Mouse (Mus musculus): ENCODE results near the gene Slx4.
"Not testable (repeated sequence)": the region's sequence is repeated elsewhere in the genome, so short reads cannot be mapped to it uniquely, and the experiment has no call there.

Gene Slx4

DNA sequence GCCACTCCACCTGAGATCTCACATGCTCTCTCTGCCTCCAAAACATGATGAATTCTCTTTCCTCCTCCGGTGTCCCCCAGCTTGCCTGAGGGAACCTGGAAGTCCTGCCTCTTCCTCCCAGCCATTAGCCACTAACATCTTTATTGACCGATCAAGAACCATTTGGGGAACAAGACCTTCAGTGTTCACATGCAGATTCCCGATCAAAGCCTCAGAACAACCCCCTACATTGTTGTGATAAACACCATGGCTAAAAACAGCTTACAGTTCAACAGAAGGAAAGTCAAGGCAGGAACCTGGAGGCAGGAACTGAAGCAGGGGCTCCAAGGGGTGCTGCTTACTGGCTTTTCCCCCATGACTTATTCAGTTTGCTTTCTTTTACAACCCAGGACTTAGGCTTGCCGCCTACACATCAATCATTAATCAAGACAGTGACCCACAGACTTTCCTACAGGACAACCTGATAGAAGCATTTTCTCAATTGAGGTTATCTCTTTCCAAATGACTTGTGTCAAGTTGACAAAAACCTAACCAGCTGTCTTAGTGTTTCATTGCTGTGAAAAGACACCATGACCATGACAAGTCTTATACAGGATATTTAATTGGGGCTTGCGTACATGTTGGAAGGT is 10.6 kb upstream of the Slx4 start:
- no peak for DNase-seq (ENCODE audit: inconsistent age in 2 of 2, low spot score in 1 of 2)

DNA sequence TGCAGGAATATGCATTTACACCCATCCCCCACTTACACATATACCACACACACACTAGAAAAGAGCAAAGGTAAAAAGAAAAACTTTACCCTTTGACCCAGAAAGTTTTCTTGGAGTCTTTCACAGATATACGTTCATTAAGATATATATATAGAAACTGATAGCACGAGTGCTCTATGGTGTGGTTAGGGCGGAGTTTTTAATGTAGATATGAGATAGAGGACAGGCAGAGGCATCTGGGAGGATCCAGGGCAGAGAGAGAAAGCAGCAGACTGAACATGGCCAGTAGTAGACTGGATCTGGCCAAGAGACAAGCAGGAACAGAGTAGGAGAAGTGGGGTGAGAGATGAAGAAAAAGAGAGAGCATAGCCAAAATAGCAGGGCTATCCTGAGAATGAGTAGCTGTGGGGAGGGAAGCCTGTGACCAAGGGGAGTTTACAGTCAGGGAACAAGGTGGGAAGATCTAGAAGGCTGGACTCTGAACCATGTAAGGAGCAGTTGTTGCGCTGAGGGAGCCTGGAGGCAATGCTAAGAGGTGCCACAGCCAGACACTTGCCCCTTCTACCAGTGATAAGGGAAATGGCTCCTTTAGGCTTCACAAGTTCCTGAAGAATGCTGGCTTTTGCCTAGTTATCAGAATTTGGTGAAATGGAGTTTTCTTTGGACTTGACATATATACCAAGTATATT is 9.5 kb upstream of the Slx4 start:
- DNase-seq (ENCODE audit: inconsistent age in 2 of 2, low spot score in 1 of 2), result no peak

DNA sequence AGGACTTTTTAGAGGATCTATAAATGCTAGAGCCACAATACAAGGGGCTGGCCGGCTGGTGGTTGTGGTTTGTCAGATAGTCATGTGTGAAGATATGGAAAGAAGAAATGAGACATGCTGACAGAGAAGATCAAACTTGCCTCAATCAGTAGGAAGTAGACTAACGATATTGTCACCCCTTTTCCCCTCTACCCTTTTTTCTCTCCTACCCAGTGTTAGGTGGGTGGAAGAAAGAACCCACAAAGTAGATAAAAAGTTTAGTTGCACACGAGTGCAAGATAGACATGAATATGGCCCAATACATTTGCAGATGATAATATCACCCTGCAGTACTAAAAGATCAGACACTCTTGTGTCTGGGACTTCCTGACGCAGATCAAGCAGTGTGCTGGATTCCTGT is 15.2 kb downstream of the Slx4 start:
- no peak for DNase-seq (ENCODE audit: inconsistent age in 2 of 2, low spot score in 1 of 2)

DNA sequence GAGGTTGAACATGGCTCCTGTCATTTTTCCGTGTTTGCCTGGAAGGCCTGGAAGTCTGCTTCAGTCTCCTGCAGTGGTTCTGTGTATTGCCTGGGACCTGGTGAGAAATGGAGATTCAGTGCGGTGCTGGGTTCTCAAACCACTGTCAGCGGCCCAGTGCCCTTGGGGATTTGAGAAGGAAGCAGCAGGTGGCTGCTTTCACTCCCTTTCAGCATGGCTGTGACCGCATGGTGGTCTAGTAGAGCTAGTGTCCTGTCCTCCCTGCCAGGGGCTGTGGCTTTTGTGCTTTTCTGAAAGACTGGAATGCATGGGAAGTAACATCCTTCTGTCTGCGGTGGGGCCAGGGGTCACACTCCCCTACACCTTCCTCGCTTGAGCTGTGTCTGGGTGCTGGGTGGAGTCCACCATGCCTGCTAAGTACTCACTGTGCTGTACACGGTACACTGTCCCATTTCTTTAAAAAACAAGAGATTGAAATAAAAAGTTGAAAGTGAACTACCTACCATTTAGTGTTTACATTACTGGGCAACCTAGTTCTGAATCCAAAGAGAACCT is 20.3 kb downstream of the Slx4 start:
- no peak for DNase-seq (ENCODE audit: inconsistent age in 2 of 2, low spot score in 1 of 2)

DNA sequence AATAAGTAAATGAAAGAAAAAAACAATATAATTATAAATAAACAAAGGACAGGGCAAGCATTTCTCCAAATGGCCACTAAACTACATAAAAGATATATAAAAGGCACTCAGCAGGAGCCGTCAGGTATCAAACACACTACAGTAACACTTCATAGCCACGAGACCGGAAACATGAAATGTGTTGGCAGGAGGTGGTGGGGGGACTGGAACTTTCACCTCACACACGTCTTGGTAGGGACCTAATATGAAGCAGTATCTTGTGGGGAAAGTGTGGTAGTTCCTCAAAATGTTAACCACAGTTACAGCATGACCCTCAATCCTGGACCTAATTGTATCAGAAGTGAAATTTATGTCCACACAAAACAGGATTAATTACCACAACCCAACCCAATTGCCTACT is 21.4 kb downstream of the Slx4 start:
- no peak for DNase-seq (ENCODE audit: inconsistent age in 2 of 2, low spot score in 1 of 2)

DNA sequence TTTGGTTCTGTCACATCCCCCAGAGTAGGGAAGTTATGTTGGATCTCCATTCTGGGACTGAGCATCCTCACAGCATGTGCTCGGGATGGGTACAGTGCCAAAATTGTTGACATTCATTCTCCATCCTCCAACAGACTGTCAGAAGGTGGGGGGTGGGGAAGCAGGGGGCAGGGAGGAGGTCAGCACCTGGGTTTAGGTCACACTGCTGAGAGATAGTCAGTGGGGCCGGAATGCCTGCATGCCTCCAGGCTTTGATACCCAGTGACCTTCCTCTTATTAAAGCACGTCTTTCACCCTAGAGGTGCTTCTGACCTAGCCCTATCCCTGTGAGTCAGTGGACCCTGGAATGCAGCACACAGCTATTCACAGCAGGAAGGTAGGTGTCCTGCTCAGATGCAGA is 26.9 kb downstream of the Slx4 start:
- DNase-seq (ENCODE audit: inconsistent age in 2 of 2, low spot score in 1 of 2), result peak in 1 of 2 experiments; percentile 47

DNA sequence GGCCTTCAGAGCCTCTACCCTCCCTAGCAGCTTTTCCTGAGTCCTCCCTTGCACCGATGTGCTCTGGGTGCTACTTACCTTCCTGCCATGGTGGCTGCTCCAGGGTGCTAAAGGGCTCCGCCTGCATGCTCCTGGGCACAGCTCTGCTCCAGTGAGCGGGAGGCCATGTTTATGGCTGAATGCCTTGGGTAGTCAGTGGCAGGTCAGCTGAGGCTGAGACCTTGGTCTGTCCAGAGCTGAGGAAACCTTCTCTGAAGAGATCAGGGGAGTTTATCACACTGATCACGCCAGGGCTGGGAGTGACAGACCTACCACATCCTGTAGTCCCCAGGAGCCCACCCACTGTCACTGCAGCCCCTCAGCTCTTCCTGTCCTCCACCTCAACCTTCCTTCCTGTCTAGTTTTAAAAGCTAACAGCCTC is 27.3 kb downstream of the Slx4 start, which contains the start of gene Nlrc3:
TSS of gene Nlrc3 (minus strand) at position 382 of the 421 bp plus-strand sequence.
- DNase-seq (ENCODE audit: inconsistent age in 2 of 2, low spot score in 1 of 2), result peak in 1 of 2 experiments; percentile 61

DNA sequence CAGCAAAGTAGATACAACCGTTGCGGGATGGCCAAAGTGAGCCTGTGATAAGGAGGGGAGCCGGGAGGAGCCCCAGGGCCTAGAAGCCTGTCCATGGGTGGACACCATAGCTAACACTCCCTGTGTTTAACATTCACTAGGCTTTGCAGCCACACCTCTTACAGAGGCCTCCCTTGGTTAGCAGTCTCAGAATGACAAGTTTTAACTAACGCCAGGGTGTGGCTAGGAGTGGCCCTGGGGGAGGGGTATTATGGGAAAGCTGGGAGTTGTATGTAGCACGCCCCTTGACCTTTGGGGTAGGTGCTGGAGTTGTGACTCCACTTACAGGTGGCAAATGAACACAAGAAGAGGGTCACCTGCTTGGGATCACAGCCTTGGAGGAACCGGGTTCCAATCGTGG is 27.9 kb downstream of the Slx4 start:
- no peak for DNase-seq (ENCODE audit: inconsistent age in 2 of 2, low spot score in 1 of 2)

DNA sequence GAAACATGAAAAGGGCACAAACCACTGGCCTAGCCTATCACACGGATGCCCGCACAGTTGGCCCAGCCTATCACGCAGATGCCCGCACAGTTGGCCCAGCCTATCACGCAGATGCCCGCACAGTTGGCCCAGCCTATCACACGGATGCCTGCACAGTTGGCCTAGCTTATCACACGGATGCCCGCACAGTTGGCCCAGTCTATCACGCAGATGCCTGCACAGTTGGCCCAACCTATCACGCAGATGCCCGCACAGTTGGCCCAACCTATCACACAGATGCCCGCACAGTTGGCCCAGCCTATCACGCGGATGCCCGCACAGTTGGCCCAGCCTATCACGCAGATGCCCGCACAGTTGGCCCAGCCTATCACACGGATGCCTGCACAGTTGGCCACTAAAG is 29.1 kb downstream of the Slx4 start:
- not testable (repeated sequence) for DNase-seq (ENCODE audit: inconsistent age in 2 of 2, low spot score in 1 of 2)

DNA sequence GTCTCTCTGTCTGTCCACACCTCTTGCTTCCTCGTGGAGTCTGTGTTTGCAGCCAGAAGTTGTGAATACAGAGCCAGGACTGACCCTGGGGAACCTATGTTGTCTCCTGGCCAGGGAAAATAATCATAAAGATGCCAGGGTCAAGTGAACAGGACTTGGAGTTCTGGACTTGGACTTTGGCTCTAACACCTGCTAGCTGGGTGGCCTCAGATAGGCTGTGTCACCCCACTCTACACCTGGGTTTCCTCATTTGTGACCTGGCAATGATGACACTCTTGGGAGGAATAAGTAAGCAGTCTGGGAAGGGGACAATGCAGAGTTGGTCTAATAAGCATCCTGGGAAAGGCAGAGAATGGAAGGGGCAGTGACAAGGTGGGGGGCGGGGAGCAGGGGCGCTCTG is 38.0 kb downstream of the Slx4 start:
- no peak for DNase-seq (ENCODE audit: inconsistent age in 2 of 2, low spot score in 1 of 2)

DNA sequence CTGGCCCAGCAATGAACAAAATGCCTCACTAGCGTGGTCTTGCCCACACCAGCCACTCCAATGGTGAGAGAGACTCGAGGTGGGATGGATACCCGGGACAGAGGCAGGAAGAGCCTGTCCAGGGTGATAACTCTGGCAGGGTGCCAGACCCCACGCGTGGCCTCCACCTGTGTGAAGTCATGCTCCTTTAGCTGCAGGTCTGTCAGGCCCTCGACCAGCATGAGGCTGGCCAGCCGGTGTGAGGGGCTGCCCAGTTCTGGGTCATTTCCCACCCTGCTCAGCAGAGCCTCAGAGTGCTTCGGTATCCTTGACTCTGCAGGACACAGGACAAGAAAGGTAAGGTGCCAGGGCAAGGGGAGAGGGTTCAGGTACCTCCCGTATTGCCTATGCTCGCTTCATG is 38.6 kb downstream of the Slx4 start:
- no peak for DNase-seq (ENCODE audit: inconsistent age in 2 of 2, low spot score in 1 of 2)

DNA sequence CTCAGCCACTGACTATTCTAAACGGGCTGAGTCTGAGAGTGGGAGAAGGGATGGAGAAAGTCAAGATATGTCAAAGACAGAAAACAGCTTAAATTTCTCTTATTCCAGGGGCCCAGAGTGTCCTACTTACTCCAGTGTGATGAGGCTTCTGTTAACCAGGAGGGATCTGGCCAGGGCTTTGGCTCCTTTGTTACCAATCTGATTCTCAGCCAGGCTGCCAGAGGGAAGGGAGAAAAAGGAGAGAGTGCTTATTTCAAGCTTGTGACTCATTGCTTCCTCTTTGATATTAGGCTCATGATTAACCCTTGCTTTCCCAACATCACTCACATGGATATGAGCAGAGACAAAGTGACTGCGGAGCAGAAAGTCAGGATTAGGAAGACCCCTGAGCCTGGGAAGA is 44.3 kb downstream of the Slx4 start:
- peak in 1 of 2 experiments; percentile 77 for DNase-seq (ENCODE audit: inconsistent age in 2 of 2, low spot score in 1 of 2)

DNA sequence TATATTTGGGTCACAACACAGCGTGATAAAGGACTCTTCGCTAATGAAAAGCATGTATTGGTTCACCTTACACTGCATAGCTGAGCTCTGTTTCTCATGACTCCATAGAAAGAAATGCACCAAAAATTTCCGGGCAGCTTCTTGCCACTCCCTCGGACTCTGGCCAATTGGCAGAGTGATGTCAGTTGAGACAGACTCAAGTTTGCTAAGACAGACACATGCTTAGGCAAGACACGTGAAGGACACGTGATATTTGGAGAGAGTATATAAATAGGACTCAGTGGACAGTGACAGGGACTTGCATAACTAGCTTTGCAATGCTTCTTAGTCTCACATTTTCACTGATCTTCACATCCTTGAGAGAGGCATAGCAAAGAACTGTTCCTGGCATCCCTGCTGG is 47.2 kb downstream of the Slx4 start:
- peak in 1 of 2 experiments; percentile 86 for DNase-seq (ENCODE audit: inconsistent age in 2 of 2, low spot score in 1 of 2)

DNA sequence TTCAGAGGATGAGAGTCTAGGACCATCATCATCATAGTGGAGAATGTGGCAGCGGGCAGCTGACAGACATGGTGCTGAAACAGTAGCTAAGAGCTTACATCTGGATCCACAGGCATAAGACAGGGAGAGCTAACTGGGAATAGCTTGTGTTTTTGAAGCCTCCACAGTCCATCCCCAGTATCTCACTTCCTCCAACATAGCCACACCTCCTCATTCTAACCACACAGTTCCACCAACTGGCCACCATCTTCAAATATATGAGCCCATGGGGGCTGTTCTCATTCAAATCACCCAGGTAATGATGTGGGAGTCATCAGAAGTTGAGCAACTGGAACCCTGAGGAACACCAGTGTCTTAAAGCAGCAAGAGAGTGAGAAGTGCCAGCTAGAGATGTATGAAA is 52.4 kb downstream of the Slx4 start:
- no peak for DNase-seq (ENCODE audit: inconsistent age in 2 of 2, low spot score in 1 of 2)

DNA sequence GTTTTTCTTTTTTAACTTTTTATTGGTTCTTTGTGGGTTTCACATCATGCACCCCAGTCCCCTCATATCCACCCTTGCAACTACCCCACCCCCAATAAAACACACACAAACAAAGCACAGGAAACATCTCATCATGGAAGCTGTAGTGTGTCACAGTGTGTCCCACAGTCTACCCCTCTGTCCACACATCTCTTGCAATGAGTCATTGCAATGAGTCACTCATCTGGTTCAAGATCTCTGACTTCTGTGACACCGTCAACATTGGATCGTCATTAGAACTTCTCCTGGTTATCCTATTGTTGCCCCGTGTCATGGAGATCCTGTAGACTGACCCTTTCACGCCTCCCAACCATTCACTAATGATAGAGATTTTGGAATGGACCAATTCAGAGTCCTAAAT is 68.9 kb downstream of the Slx4 start:
- peak in 1 of 2 experiments; percentile 59 for DNase-seq (ENCODE audit: inconsistent age in 2 of 2, low spot score in 1 of 2)

DNA sequence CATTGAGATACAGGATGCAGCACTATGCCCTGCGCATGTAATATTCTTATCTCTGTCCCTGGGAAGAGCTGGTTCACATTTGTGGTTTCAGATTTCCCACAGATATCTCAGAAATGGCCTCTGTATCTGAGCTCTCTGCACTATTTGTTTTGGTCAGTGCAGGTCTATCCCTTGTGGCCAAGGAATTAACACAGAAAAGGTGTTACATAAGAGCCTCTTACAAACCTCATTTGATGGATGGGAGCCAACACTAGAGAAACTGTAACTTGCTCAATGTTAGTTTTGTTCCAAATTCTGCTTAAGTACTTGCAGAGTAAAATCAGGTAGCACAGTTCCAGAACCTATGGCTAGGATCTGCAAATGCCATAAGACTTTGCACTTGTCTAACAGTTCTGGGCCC is 69.5 kb downstream of the Slx4 start:
- peak in 1 of 2 experiments; percentile 65 for DNase-seq (ENCODE audit: inconsistent age in 2 of 2, low spot score in 1 of 2)

DNA sequence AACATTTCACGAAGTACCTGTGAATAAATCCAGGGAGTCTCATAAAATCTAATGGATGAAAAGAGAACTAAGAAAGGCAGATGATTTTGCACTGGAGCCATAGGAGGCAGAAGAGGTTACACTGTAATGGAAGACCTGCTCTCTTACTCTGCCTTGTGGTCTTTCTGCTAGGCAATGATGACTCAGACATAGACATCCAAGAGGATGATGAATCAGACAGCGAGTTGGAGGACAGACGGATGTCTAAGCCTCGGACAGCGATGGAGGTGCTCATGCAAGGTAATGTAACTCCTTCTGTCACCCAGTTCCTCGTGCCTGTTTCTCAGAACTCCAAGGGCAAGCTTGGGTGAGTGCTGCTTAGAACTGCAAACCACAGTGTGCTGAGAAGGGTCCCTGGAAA is 70.0 kb downstream of the Slx4 start:
- peak in 1 of 2 experiments; percentile 73 for DNase-seq (ENCODE audit: inconsistent age in 2 of 2, low spot score in 1 of 2)

DNA sequence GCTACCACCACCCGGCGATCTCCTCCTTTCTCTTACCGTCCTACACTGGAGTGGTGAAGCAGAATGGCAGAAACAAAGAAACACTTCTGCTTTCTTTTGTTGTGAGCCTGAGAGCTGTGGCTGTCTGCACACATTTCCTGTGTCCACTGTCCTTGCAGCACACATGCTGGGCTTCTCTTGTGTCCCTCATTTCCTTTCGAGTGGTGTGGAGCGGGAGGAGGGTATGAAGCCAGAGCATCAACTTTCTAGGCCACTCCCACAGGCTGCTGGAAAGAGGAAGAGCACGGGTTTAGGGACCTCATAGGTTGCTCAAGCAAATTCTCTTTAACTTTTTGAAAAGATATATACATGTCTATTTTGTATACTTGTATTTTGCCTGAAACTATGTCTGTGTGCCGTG is 74.4 kb downstream of the Slx4 start:
- DNase-seq (ENCODE audit: inconsistent age in 2 of 2, low spot score in 1 of 2), result no peak

Data from adrenal gland, adult (tissue).